Mouse (Mus musculus): Measurements from ENCODE around the gene Hfe2. TPM values are rescaled to one million over a fixed set of nuclear protein-coding genes. Genes with fewer than 3 reads are reported as not detected.
A peak's percentile ranks its signal among the peaks of the same experiment; 100 is the strongest.
"Not testable (repeated sequence)": the region's sequence is repeated elsewhere in the genome, so short reads cannot be mapped to it uniquely, and the experiment has no call there.

Gene Hfe2
- total RNA-seq, 2 experiments from 2014 or later = 590 to 675 TPM

DNA sequence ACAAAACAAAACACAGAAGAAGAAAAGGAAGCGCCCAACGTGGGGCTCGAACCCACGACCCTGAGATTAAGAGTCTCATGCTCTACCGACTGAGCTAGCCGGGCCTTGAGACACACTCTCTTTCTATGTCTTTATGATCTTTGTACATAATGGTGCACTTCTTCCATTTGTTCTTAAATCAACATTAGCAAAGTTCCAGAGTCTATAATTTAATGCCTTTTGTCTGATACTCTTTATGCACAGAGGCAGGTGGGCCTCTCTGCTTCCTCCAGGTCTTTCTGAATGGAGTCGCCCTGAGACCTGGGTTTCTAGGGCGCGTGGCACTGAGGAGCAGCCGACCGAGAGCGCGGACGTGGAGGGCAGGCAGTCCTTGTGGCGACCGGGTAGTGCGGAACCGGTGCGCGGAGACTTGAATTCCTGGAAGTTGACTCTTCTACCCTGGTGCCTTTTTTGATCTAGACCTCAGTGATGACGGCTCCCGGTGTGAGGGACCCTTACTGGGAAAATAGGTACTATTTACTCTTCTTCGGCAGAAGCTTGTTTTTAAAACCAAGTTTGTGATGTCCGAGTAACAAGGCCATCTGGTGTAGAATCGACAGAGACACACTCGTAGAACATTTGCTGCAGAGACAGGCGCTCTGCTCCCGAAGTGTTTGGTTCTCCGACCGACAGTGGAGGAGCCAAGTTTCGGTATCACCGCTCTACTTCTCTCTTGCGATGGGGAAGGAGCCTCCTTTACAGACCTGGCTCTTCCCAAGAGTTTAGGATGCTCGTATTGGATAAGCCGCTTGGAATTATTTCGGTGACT lies 25.3 kb upstream of the Hfe2 start:
- TF ChIP-seq CTCF (IDR thresholded peaks at IDR 0.05) = no peak
- Histone ChIP-seq H3K4me3 (peak overlapping the region; percentile 82), H3K27ac (peak overlapping the region; percentile 93)
- intact Hi-C loops (cut with DNase I) = loop anchor here (10.0 kb wide), 1 partner anchor 235 kb away; the partner anchor contains the start of genes Hist2h2bb, Hist2h3b and Hist2h4
- DNase-seq = peak; percentile 82

DNA sequence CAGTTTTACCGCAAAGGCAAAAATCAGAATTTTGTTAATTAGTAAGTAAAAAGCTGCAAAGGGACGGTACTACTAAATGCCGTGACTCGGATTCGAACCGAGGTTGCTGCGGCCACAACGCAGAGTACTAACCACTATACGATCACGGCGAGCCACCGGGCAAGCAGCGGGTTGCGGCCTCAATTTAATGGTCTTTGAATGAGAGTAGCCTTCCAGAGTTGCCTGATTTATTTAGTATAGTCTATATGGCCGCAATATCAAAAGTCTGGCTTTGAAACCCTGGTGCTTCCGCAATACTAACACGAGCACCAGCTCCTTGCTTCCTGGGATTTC lies 24.7 kb upstream of the Hfe2 start:
- intact Hi-C loops (cut with DNase I) = loop anchor here (10.0 kb wide), 1 partner anchor 235 kb away; the partner anchor contains the start of genes Hist2h2bb, Hist2h3b and Hist2h4
- Histone ChIP-seq H3K27ac (peak overlapping the region; percentile 93), H3K4me3 (peak overlapping the region; percentile 82)
- no peak for TF ChIP-seq CTCF (IDR thresholded peaks at IDR 0.05)
- peak; percentile 92 for DNase-seq

DNA sequence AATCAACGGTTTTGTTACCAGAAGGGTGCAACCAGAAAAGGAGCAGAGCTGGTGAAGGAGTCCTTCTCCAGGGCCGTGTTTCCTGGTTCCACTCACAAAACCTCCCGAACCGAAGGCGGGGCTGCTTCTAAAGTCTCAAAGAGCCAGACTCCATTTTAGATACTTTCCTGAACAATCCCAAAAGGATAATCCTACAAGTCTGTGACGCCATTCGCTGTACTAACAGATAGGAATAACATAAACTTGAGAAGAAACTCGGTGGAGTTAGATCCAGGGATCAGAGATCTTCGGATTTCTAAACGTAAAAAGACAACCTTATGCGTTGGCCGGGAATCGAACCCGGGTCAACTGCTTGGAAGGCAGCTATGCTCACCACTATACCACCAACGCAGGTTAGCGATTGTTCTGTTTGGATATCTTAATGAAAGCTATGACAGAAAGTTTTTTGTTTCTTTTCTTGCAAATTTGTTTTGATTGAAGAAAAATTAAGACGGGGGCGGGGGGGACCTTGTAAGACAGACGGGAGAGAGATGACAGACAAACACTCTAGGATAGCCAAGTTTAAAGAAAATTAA lies 24.2 kb upstream of the Hfe2 start:
- Histone ChIP-seq H3K27ac (peak overlapping the region; percentile 93), H3K4me3 (peak overlapping the region; percentile 82)
- TF ChIP-seq CTCF (IDR thresholded peaks at IDR 0.05) = no peak
- DNase-seq = peak; percentile 87
- intact Hi-C loops (cut with DNase I) = loop anchor here (10.0 kb wide), 1 partner anchor 236 kb away; the partner anchor contains the start of genes Hist2h2bb, Hist2h3b and Hist2h4

DNA sequence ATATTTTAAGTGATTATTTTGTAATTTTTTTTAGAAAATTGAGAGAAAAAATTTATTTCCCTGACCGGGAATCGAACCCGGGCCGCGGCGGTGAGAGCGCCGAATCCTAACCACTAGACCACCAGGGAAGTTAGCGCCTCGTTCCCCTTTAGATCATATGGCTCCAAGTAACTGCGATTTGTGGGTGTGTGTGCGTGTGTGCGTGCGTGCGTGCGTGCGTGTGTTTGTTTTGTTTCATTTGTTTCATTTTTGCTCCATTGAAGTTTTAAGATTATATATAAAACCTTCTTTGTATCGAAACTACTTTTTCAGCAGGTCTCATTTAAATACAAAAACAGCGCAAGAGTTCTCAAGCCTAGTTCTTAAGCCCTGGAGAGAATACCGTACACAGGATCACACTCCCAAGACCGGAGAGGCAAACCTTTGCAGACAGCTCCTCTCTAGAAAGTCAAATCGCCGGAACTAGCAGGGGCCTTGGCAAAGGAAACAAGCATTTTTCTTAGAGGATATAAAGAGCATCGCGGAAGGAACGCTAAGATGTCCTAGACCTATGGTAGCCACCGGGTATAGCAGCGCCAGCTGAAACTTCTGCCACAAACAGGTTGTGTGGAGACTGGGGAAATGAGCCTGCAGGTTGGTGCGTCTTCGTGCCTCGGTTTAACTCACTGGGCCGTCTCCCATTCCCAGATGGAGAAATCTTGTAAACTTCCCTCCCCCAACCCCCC lies 23.4 kb upstream of the Hfe2 start:
- peak overlapping the region; percentile 93 for H3K27ac ChIP-seq
- peak overlapping the region; percentile 82 for H3K4me3 ChIP-seq
- peak; percentile 85 for DNase-seq
- intact Hi-C loops (cut with DNase I) = loop anchor here (10.0 kb wide), 1 partner anchor 237 kb away; the partner anchor contains the start of genes Hist2h2bb, Hist2h3b and Hist2h4
- TF ChIP-seq CTCF (IDR thresholded peaks at IDR 0.05) = no peak

DNA sequence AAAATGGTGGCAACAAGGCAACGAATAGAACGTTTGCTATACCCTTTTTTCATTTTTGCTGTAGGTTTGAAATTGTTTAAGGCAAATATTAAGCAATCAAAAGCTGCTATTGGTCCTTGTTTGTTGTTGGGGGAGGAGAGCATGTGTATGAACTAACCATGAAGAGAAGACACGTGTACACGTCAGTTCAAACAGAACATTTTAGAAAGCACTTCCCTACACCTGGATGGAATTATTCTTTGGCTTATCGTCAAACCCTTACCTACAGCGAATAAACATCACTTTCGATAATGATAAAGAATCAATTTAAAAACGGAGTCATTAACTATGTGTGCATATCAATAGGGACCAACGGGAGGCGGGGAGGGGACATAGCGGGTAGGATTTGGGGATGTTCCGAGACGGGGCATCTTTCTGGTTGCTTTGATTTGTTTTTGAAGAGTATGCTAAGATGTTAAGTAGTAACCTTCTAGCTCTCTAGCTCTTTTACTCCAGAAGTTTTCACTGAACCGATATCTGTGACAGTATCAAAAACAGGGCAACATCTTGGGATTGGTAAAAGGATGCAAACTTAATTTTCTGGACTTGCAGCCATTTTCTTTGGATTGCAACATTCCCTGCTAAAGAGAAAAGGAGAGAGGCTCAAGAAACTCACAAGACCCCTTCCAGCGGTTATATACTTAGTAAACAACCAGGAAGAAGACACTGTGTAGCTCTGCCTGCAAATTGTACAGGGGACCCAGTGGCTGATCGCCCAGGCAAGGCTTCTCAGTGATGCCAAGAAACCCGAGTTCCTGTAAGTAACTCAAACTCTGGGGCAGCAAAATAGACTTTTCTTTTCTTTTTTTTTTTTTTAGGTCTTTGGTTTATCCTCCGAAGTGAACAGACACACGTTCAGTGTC lies 22.5 kb upstream of the Hfe2 start:
- DNase-seq = no peak
- peak overlapping the region; percentile 93 for H3K27ac ChIP-seq
- H3K4me3 ChIP-seq = peak overlapping the region; percentile 82
- intact Hi-C loops (cut with DNase I) = loop anchor here (10.0 kb wide), 1 partner anchor 238 kb away; the partner anchor contains the start of genes Hist2h2bb, Hist2h3b and Hist2h4
- TF ChIP-seq CTCF (IDR thresholded peaks at IDR 0.05) = no peak

DNA sequence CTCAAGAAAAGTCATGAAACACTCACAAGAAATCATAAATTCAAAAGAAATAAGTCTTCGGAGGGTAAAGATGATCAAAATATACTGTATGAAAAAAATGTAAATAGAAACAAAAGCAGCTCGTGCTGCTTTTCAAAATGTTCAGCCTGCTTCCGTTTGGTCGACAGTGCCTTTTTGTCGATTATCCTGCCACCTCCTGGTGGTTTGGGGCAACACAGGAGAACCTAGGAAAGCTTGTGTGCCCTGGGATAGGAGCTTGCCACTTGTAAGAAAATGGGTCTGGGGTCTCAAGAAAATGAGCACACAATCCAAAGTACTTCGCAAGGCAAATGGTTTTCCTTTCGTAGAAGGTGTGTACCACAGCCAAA lies 21.9 kb upstream of the Hfe2 start:
- peak; percentile 89 for TF ChIP-seq CTCF (IDR thresholded peaks at IDR 0.05)
- peak; percentile 76 for DNase-seq
- H3K27ac ChIP-seq = peak overlapping the region; percentile 93
- H3K4me3 ChIP-seq = peak overlapping the region; percentile 82
- intact Hi-C loops (cut with DNase I) = loop anchor here (10.0 kb wide), 1 partner anchor 238 kb away; the partner anchor contains the start of genes Hist2h2bb, Hist2h3b and Hist2h4

DNA sequence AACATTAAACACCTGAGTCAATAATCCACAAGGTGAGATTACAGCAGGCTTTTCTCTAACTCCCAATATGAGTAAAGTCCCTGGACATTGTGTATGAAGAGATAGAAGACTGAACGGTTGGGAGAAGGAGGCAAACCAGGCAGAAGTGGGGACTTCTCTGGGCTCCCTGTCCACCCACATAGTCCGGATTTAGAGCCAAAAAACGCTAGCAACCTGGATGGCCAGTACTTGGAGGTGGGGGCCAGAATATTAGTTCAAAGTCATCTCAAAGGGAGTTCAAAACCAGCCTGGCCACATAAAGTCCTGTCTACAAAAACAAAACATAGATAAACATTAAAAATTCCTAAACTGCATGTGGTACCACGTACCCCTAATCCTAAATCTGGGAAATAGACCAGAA lies 21.0 kb upstream of the Hfe2 start:
- DNase-seq = no peak
- H3K27ac ChIP-seq = no peak overlapping the region
- intact Hi-C loops (cut with DNase I) = loop anchor here (10.0 kb wide), 1 partner anchor 239 kb away; the partner anchor contains the start of genes Hist2h2bb, Hist2h3b and Hist2h4

DNA sequence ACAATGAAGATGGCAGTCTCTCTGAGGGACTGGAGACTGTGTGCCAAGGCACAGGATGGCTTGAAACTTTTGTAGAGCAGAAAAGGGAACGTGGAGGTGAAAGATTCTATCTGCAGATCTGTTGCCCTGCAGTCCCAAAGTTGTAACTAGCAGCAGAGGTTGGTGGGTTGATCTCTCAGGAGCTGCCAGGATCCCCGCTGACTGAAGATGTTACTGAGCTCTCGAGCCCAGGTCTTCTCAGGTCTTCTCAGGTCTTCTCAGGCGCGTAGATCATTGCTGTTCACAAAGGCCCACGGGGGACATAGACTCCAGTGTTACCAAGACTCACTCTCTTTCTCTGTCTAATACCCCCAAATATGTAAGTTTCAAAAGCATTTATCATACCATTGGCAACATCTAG lies 20.0 kb upstream of the Hfe2 start:
- DNase-seq = no peak
- H3K4me3 ChIP-seq = no peak overlapping the region
- intact Hi-C loops (cut with DNase I) = loop anchor here (10.0 kb wide), 1 partner anchor 240 kb away; the partner anchor contains the start of genes Hist2h2bb, Hist2h3b and Hist2h4
- TF ChIP-seq CTCF (IDR thresholded peaks at IDR 0.05) = no peak
- no peak overlapping the region for H3K27ac ChIP-seq

More for the DNA sequence above, 21.0 kb upstream of the Hfe2 start:
- TF ChIP-seq CTCF (IDR thresholded peaks at IDR 0.05) = no peak
- no peak overlapping the region for H3K4me3 ChIP-seq

DNA sequence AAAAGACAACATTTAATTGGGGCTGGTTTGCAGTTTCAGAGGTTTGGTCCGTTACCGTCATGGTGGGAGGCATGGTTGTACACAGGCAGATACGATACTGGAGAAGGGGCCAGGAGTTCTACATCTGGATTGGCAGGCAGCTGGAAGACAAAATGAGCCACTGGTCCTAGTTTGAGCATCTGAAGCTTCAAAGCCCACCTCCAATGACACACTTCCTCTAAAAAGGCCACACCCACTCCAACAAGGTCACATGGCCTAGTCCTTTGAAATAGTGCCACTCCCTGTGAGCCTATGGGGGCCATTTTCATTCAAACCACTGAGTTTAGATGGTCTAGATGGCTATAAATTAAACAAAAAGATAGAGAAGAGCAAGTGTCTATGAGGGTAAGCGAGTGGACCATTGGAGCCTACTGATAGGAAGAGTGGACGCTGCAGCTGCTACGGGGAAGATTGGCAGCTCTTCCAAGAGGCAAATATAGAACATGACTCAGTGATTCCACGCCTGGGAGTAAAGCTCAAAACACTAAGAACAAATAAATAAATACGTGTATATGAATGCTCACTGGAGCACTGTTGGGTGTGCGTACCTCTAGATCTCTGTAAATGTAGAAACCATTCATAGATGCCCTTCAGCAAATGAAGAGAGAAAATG lies 18.4 kb upstream of the Hfe2 start:
- TF ChIP-seq CTCF (IDR thresholded peaks at IDR 0.05) = no peak
- H3K4me3 ChIP-seq = no peak overlapping the region
- intact Hi-C loops (cut with DNase I) = loop anchor here (10.0 kb wide), 1 partner anchor 242 kb away; the partner anchor contains the start of genes Hist2h2bb, Hist2h3b and Hist2h4
- peak; percentile 40 for DNase-seq
- H3K27ac ChIP-seq = peak overlapping the region; percentile 88

DNA sequence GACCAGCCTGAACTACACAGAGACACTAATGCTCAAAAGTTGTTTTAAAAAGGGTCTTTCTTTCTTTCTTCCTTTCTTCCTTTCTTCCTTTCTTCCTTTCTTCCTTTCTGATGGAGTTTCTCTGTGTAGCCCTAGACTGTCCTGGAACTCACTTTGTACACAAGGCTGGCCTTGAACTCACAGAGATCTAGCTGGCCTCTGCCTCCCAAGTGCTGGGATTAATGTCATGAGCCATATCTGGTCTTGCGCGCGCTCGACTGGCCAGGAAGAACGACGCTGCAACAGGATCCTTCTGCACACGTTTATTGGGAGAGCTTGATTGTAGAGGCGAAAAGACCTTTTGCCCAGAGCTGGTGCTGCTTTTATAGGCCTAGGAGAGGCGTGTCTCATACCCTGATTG lies 17.0 kb upstream of the Hfe2 start:
- H3K4me3 ChIP-seq, DNase-seq: not testable (repeated sequence)
- H3K27ac ChIP-seq = peak overlapping the region; percentile 88
- intact Hi-C loops (cut with DNase I) = loop anchor here (10.0 kb wide), 1 partner anchor 243 kb away; the partner anchor contains the start of genes Hist2h2bb, Hist2h3b and Hist2h4

DNA sequence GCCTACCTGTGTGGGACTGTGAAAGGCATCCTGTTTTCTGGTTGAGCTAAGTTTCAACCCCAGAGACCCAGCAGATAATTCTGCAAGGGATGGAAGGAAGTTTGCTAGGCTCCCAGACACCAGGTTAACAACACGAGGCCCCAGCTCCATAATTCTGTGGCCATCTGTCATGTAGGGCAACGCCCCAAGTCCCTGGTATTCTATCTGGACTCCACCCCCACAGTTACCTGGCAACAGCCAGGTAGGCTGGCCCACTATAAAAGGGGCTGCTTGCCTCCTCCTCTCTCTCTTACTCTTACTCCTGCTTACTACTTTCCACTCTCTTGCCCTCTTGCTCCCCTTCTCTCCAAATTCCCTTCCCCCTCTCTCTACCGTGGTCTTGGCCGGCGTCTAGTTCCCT lies 4.8 kb upstream of the Hfe2 start:
- intact Hi-C loops (cut with DNase I) = no loop called here
- no peak overlapping the region for H3K4me3 ChIP-seq
- TF ChIP-seq CTCF (IDR thresholded peaks at IDR 0.05) = no peak
- no peak for DNase-seq
- H3K27ac ChIP-seq = no peak overlapping the region

Measured in gastrocnemius, adult 2 months (tissue).